Mouse (Mus musculus) cerebellum, adult 2 months (tissue): ENCODE results near the gene Itih1.

Source experiments
- CTCF ChIP-seq: fragments of 200-500 bp; IDR thresholded peaks from 2 replicates; pipeline ENCODE4 v1.5.1; 2011; ENCODE audit warnings: low read depth, mild to moderate bottlenecking, control low read depth, low read length, moderate library complexity, borderline replicate concordance; ENCODE audit not compliant: insufficient read depth
- POLR2A ChIP-seq: fragments of 200-500 bp; IDR thresholded peaks from 2 replicates; pipeline ENCODE4 v1.6.1; 2011; ENCODE audit warnings: low read length, control low read depth, borderline replicate concordance; ENCODE audit not compliant: insufficient read depth

DNA sequence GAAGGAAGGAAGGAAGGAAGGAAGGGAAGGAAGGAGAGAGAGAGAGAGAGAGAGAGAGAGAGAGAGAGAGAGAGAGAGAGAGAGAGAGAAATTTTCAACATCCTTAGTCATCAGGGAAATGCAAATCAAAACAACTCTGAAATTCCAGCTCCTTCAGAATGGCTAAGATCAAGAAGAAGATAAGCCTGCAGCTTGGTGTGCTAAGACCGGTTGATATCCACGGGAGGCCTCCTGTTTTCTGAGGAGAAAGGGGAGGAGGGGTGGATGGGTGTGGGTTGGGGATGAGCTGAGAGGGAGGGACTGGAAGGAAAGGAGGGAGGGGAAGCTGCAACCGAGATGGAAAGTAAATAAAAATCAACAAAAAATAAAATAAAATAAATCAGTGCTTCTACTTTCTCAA lies 57.8 kb downstream of the Itih1 start:
- TF ChIP-seq POLR2A (no peak), CTCF (no peak)
